In the genomic region with DNA sequence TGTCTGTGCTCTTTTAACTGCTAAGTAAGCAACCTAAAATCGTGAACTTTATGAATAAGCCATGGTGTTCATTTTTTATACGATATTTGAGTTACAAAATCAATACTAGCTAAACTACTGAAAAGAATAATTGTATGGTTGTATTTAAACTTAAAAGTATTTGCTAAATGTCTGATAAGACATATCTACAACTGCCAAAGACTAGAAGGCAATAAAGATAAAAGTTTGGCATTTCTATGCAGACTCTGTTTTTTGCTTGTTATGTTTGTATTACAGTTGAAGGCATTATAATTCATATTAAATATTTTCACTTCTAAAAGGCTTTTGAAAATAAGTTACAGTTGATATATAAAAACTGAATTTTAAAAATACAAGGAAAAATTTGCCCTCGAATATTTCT, we compare ENCODE assay signal across 16 mouse cellular contexts.
"Had no signal": no experiment of that assay in that cellular context is flagged by ENCODE, and none has a peak within 500 bp of the region (broad histone marks: within the 10 kb centered on the region; RNA-seq: fewer than 3 reads in every experiment).

No protein-coding gene starts in this region.

- H3K27ac ChIP-seq: neural tube, embryonic 13.5 days; neural tube, embryonic 15.5 days; stomach, embryonic 15.5 days; stomach, postnatal 0 days had no signal

- DNase-seq: retina, postnatal 1 day; right cerebral cortex, adult 18-20 months; right cerebral cortex, postnatal 14 days; right cerebral cortex, postnatal 25 days; right cerebral cortex, postnatal 4 days; spleen, adult 18-20 months; thymus, adult 18-20 months; thymus, adult 2 months; thymus, postnatal 14 days; thymus, postnatal 25 days; thymus, postnatal 36 days; thymus, postnatal 4 days had no signal

- H3K9ac ChIP-seq: neural tube, embryonic 13.5 days; neural tube, embryonic 15.5 days; stomach, embryonic 15.5 days had no signal

- H3K4me3 ChIP-seq: neural tube, embryonic 13.5 days; neural tube, embryonic 15.5 days; stomach, embryonic 15.5 days had no signal

- H3K9me3 ChIP-seq: neural tube, embryonic 13.5 days; neural tube, embryonic 15.5 days; stomach, embryonic 15.5 days had no signal

- H3K4me1 ChIP-seq: neural tube, embryonic 13.5 days; neural tube, embryonic 15.5 days; stomach, embryonic 15.5 days had no signal

- H3K4me2 ChIP-seq: neural tube, embryonic 13.5 days; neural tube, embryonic 15.5 days; stomach, embryonic 15.5 days had no signal

- H3K36me3 ChIP-seq: neural tube, embryonic 13.5 days; neural tube, embryonic 15.5 days; stomach, embryonic 15.5 days had no signal

- H3K27me3 ChIP-seq: neural tube, embryonic 13.5 days; neural tube, embryonic 15.5 days; stomach, embryonic 15.5 days had no signal
